Mouse (Mus musculus): ENCODE data around the gene Slco6d1. TPM values are rescaled to one million over a fixed set of nuclear protein-coding genes. Genes with fewer than 3 reads are reported as not detected.

Gene Slco6d1
- not detected in 2 replicates for polyA plus RNA-seq (2015; fragmentation: Nextera tagmentation; extraction: Ambion mirVana)

DNA sequence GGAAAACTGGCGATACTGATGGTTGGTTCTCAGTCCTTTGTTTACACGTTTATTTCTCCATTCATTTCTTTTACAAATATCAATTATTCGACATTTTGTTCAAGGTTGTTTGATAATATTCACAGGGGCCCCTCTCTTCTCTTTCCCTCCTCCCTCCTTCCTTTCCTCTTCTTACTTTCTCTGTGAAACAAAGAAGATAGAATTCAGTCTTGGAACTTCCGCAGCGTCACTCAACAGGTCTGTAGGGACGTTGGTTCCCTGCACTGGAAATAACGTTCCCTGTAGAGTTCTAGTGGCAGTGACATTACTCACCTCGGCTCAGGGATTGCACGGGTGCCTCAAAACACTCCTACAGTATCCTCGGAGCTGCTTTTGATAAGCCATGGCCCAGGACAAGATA lies at the start of gene Slco6d1:
TSS of gene Slco6d1 (plus strand) at position 301 of the 400 bp plus-strand sequence.

Small RNA genes lying within 50 kb of the gene (microRNA-seq; reads per million reads assigned to microRNA genes)
- not detected for gene Gm26134

Data from urinary bladder, postnatal 0 days (tissue).